Mouse (Mus musculus): ENCODE data around the gene Pif1.

- TF ChIP-seq CTCF (IDR thresholded peaks at IDR 0.05; ENCODE audit: borderline replicate concordance, insufficient read depth, low read length) (no peak), POLR2A (IDR thresholded peaks at IDR 0.05; ENCODE audit: low read depth, low read length) (no peak)
These were observed 11.4 kb upstream of the Pif1 start for GRCm38 (mm10) chr9:65575393-65576196.
